In the genomic region with DNA sequence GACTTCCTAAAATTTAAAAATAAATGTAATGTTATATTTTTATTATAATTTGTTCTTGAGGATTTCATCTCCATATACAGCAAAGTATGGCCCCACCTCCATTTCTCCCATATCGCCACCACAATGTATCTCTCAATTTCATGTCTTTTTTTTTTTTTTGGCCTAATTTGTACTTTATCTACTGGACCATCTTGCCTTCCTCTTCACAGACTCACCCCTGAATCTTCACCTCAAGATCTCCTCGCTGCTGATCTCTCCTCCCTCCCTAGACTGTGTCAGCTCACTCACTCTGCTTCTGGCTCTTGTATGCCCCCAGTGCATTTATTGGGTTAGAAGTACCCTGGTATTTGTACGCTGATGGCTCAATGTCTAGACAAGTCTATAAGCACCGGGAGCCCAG, we compare ENCODE assay signal across 19 mouse cellular contexts.
"Had no signal": no experiment of that assay in that cellular context is flagged by ENCODE, and none has a peak within 500 bp of the region (broad histone marks: within the 10 kb centered on the region; RNA-seq: fewer than 3 reads in every experiment).

No protein-coding gene starts in this region.

- H3K36me3 ChIP-seq: limb, embryonic 10.5 days; limb, embryonic 13.5 days; midbrain, embryonic 12.5 days; neural tube, embryonic 13.5 days had no signal

- H3K4me3 ChIP-seq: layer of hippocampus, adult 2 months; limb, embryonic 10.5 days; limb, embryonic 13.5 days; midbrain, embryonic 12.5 days; myocyte; neural tube, embryonic 13.5 days had no signal

- ATAC-seq: intestine, embryonic 16.5 days; lung, postnatal 0 days; midbrain, embryonic 16.5 days had no signal

- H3K4me1 ChIP-seq: limb, embryonic 10.5 days; limb, embryonic 13.5 days; midbrain, embryonic 12.5 days; neural tube, embryonic 13.5 days had no signal

- H3K4me2 ChIP-seq: limb, embryonic 13.5 days; lung, embryonic 14.5 days; midbrain, embryonic 12.5 days; neural tube, embryonic 13.5 days had no signal

- H3K27me3 ChIP-seq: limb, embryonic 13.5 days; midbrain, embryonic 12.5 days; neural tube, embryonic 13.5 days had no signal

- DNase-seq: kidney, adult 18-20 months; kidney, postnatal 25 days; layer of hippocampus, adult 9-11 months; right cerebral cortex, postnatal 25 days; spleen, adult 18-20 months; thymus, adult 18-20 months; thymus, postnatal 36 days had no signal

- H3K9me3 ChIP-seq: limb, embryonic 10.5 days; limb, embryonic 13.5 days; midbrain, embryonic 12.5 days; neural tube, embryonic 13.5 days had no signal

- H3K9ac ChIP-seq: limb, embryonic 13.5 days; lung, embryonic 14.5 days; midbrain, embryonic 12.5 days; neural tube, embryonic 13.5 days had no signal

- H3K27ac ChIP-seq: kidney, postnatal 0 days; layer of hippocampus, adult 2 months; limb, embryonic 10.5 days; limb, embryonic 13.5 days; macrophage; midbrain, embryonic 12.5 days; neural tube, embryonic 13.5 days had no signal
